Mouse (Mus musculus) spleen, adult 2 months (tissue): ENCODE measurements at regions not wholly inside any gene's neighbourhood (a gene's known extent, or its start where the extent isn't known, plus 50 kb on each side); places are given as distances from the start of the nearest gene placed in this dataset.

Experiments used
- CTCF ChIP-seq: fragments of 200-500 bp; IDR thresholded peaks from 2 replicates; pipeline ENCODE4 v1.5.1; 2011; ENCODE audit warnings: mild to moderate bottlenecking, inconsistent platforms; ENCODE audit not compliant: insufficient read depth, insufficient read length, insufficient replicate concordance; ENCODE audit errors: extremely low read depth
- POLR2A ChIP-seq: fragments of 200-500 bp; IDR thresholded peaks from 2 replicates; pipeline ENCODE4 v1.6.1; 2011; ENCODE audit warnings: low read depth, low read length, inconsistent platforms

DNA sequence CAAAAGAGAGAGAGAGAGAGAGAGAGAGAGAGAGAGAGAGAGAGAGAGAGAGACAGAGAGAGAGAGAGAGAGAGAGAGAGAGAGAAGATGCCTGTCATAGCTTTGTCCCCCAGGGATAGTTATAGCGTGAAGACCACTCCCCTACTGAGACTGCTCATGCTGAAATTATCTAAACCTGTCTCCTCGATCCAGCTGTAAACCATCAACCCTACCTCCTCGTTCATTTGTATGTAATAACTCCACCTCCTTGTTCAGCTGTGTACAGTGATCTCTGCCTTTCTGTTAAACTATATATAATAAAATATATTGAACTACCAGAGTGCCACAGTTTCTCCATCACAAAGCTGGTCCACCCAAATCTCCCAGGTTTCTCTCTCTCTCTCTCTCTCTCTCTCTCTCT is 53.2 kb upstream of the Cd180 start:
- TF ChIP-seq CTCF: no peak
- TF ChIP-seq POLR2A: no peak
